Mouse (Mus musculus) cerebellum, adult 2 months (tissue): Measurements from ENCODE around the gene Igsf21. TPM values are rescaled to one million over a fixed set of nuclear protein-coding genes. Genes with fewer than 3 reads are reported as not detected.

Experiments used
- DNase-seq, 2 experiments: peaks; one replicate each; pipeline ENCODE4 v3.0.0; 2021
- H3K27ac ChIP-seq: fragments of 200-500 bp; 2 replicates; pipeline ENCODE4 v1.5.1; 2012; ENCODE audit warnings: low read length, control low read depth, inconsistent platforms; ENCODE audit not compliant: insufficient read depth
- H3K27me3 ChIP-seq: fragments of 200-500 bp; 2 replicates; pipeline ENCODE4 v1.6.1; 2012; ENCODE audit warnings: inconsistent platforms, mild to moderate bottlenecking, low read length, moderate library complexity; ENCODE audit not compliant: control insufficient read depth, insufficient read depth
- H3K4me1 ChIP-seq: fragments of 200-500 bp; 2 replicates; pipeline ENCODE4 v1.6.1; 2011; ENCODE audit warnings: low read length; ENCODE audit not compliant: control insufficient read depth, insufficient read depth
- H3K4me3 ChIP-seq: fragments of 200-500 bp; replicated peaks from 2 replicates; pipeline ENCODE3; 2011; ENCODE audit warnings: mild to moderate bottlenecking, low read depth, low read length, control low read depth; ENCODE audit not compliant: insufficient read depth
- CTCF ChIP-seq: fragments of 200-500 bp; IDR thresholded peaks from 2 replicates; pipeline ENCODE4 v1.5.1; 2011; ENCODE audit warnings: low read depth, mild to moderate bottlenecking, control low read depth, low read length, moderate library complexity, borderline replicate concordance; ENCODE audit not compliant: insufficient read depth
- POLR2A ChIP-seq: fragments of 200-500 bp; IDR thresholded peaks from 2 replicates; pipeline ENCODE4 v1.6.1; 2011; ENCODE audit warnings: low read length, control low read depth, borderline replicate concordance; ENCODE audit not compliant: insufficient read depth
- WGBS: fragments of 180-500 bp; shearing (Covaris S2); methylation state at CpG from one replicate; pipeline ENCODE4 v1.1.7; 2018; 5-methylcytosine and 5-hydroxymethylcytosine counted together
- polyA plus RNA-seq: library from polyadenylated mRNA; depleted of rRNA; stranded (reverse); fragments of >200 nt; gene quantifications from 2 replicates; pipeline ENCODE4 v1.2.3, GENCODE M21; 2012

Gene Igsf21
- polyA plus RNA-seq, 1 experiment, result 55.2 TPM

DNA sequence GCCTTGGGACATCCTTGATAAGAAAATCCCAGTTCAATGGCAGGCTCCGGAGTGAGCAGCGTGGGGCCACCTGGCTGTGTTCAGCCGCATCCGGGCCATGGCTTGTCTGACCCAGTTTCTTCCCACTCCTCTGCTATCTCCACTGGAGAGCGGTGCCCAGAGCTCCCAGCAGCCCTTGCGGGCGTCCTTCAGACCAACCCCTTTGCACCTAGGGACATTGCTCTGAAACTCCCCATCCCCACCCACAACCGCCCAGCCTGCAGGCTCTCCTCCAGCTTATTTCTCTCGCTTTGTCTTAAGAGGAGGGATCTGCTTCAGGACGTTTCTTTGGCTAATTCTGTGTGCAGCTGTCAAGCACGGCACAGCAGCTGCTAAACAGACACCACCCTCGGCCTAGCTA is 202.6 kb downstream of the Igsf21 start:
- H3K27me3 ChIP-seq, result no peaks in the 10 kb centered on the region
- DNase-seq, result peak; percentile 58 to 70
- H3K4me3 ChIP-seq, result peak overlapping the region; percentile 5
- 14% methylated on average over 12 of the region's 12 CpGs for WGBS
- H3K27ac ChIP-seq, result peak overlapping the region; percentile 33
- H3K4me1 ChIP-seq, result peaks cover 31% of the 10 kb centered on the region
- TF ChIP-seq CTCF (no peak), POLR2A (0 out of 2 replicates have a peak, but pooled peaks have one; percentile 11)

DNA sequence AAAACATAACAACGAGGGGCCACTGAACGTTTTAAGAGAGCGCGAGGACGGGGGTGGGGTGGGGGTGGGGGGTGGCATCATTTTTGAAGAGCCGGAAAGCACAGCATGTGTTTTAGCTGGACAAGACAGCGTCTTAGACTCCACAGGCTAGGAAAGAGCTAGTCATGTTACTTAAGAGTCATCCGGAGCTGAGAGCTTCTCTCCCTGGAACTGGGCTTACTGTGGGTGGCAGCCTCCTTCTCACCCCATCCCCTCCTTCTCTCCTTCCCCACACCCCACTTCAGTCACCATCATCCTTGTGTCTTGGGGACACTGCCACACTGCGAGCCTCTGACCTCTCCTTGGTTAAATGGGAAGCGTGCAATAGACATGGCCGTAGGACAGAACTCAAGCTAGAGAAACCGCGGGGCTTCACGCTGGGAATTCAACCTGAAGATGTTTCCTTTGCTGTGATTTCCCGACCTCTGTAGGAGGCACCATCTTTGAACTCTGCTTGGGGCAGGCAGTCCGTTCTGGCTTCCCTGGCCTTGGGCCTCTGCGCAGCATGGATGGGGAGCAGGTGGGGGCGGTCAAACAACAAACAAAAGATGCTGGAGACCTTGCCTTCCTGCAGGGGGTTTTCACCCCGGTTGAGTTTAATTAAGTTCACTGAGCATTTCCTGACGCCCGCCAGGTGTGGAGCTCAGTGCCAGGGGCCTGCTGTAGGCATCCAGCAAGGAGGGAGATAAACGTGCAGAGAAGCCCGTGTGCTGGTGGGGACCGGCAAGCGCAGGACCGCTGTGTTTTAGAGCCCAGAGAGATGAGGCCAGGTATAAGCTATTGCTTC is 207.8 kb downstream of the Igsf21 start:
- H3K4me1 ChIP-seq, result peaks cover 18% of the 10 kb centered on the region
- no peaks in the 10 kb centered on the region for H3K27me3 ChIP-seq
- peak; percentile 41 to 48 for DNase-seq
- H3K27ac ChIP-seq, result no peak overlapping the region
- 32% methylated on average over 26 of the region's 26 CpGs for WGBS
- TF ChIP-seq CTCF, result no peak
- TF ChIP-seq POLR2A, result no peak
- H3K4me3 ChIP-seq, result no peak overlapping the region

DNA sequence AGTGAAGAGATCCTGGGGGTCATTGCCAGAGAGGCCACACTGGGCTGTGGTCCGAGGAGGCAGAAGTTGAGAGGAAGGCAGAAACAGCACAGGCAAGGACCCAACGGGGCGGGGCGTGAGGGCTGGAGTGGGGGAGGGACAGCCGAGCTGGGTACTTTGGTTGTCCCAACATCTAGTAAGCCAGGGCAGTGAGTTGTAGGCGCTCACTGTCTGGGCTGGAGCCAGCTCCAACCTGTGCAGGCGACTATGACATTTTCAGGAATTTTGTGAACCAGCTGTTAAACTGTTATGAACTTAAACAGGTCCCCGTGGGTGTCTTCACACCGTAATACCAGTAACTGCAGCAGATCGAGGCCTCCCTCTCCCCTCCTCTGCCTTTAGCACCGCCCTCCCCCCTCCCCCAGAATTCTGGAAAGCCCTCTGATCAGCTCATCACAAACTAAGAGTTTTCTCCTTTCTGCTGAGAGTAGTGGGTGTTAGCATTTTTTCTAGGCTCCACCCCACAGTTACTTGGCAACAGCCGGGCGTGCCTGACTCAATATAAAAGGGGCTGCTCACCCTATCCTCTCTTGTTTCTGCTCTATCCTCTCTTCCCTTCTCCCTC is 208.7 kb downstream of the Igsf21 start:
- Histone ChIP-seq H3K4me1 (peaks cover 17% of the 10 kb centered on the region), H3K4me3 (no peak overlapping the region), H3K27me3 (no peaks in the 10 kb centered on the region), H3K27ac (no peak overlapping the region)
- TF ChIP-seq CTCF (no peak), POLR2A (no peak)
- WGBS, result 57% methylated on average over 13 of the region's 13 CpGs
- peak in 1 of 2 experiments; percentile 38 for DNase-seq

DNA sequence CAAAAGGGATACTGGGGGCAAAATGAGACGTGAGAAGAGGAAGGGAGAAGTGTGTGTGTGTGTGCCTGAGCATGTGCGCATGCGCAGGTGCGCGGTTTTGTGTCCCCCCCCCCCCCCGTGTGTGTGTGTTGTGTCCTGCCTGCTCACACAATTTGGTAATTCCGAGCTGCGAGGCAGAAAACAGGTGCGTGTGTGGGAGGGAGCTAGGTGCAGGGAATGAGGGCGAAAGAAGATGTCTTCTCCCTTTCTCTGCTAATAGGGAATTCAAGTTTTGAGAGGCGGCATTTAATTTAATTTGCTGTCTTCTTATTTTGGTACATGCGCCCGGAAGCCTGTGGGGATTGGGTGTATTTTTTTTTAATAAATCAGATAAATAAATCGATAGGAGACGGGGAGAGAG is 211.4 kb downstream of the Igsf21 start:
- H3K4me3 ChIP-seq, result no peak overlapping the region
- no peaks in the 10 kb centered on the region for H3K27me3 ChIP-seq
- DNase-seq, result no peak
- no peak for TF ChIP-seq CTCF
- TF ChIP-seq POLR2A, result no peak
- 86% methylated on average over 15 of the region's 15 CpGs for WGBS
- peaks cover 23% of the 10 kb centered on the region for H3K4me1 ChIP-seq
- H3K27ac ChIP-seq, result no peak overlapping the region

DNA sequence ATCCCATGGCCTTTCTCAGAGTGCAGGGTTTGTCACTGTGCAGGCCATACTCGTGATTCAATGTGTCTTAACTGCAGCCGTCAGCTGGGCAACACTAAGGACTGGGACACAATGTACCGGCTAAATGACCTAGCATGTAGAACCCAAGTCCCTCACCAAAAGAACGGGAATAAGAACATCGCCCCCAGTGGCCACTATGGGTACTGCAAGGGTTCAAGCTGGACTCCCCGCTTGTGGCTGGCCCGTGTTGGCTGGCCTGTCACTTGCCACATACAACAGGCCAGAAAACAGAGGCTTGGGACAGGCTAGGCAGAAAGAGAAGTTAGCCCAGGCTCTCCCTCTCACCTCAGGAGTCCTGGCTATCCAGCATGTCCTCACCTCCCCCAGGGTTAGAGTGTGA is 213.2 kb downstream of the Igsf21 start:
- H3K27ac ChIP-seq, result no peak overlapping the region
- H3K4me3 ChIP-seq, result no peak overlapping the region
- H3K27me3 ChIP-seq, result no peaks in the 10 kb centered on the region
- TF ChIP-seq CTCF (peak; percentile 84), POLR2A (no peak)
- 43% methylated on average over 7 of the region's 7 CpGs for WGBS
- DNase-seq, result peak; percentile 60 to 79
- H3K4me1 ChIP-seq, result peaks cover 20% of the 10 kb centered on the region

DNA sequence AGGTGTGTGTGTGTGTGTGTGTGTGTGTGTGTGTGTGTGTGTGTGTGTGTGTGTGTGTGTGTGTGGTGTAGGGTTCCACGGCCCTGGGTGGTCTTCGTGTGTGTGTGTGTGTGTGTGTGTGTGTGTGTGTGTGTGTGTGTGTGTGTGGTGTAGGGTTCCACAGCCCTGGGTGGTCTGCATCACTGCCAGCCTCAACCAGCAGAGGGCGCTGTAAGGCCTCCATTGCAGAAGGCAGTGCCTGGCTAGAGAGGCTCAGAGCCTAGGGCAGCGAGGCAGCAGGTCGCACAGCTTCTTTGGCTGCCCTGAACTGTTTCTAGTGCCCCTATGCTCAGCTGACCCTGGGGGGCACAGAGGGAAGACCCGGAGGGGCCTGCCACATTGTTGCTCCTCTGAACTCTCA is 216.2 kb downstream of the Igsf21 start:
- Histone ChIP-seq H3K4me3 (no peak overlapping the region), H3K4me1 (peaks cover 20% of the 10 kb centered on the region), H3K27ac (no peak overlapping the region), H3K27me3 (no peaks in the 10 kb centered on the region)
- peak; percentile 61 to 75 for DNase-seq
- TF ChIP-seq CTCF (peak; percentile 81), POLR2A (no peak)
- WGBS, result 9% methylated on average over 6 of the region's 6 CpGs

DNA sequence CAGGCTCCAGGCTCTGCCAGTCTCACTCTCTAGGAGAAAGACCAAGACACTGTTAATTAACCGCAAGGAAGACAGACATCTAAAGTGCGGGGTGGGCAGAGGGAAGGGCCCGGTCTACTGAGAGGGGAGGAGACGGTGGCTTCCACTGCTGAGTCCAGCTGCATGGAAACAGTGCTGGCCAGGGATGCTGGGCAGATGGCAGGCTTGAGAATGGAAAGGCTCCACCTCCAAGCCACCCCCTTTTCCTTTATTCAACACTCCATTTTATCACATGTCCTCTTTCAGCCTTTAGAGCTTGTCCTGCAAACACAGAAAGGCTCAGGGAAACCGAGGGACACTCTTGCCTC is 216.6 kb downstream of the Igsf21 start:
- Histone ChIP-seq H3K27ac (no peak overlapping the region), H3K4me3 (no peak overlapping the region), H3K27me3 (no peaks in the 10 kb centered on the region), H3K4me1 (peaks cover 20% of the 10 kb centered on the region)
- no peak for TF ChIP-seq CTCF
- no peak for TF ChIP-seq POLR2A
- WGBS, result 29% methylated on average over 5 of the region's 5 CpGs
- peak in 1 of 2 experiments; percentile 29 for DNase-seq
